Mouse (Mus musculus): Measurements from ENCODE around the gene B3gnt7.
"Not testable (repeated sequence)": the region's sequence is repeated elsewhere in the genome, so short reads cannot be mapped to it uniquely, and the experiment has no call there.

The B3gnt7 gene

GRCm38 (mm10) chr1:86301221-86302091, 1.2 kb upstream of the B3gnt7 start:
- no peak for DNase-seq (ENCODE audit: low spot score in 2 of 2)

- peak in 1 of 2 experiments; percentile 11 for DNase-seq (ENCODE audit: low spot score in 2 of 2)
Observed at GRCm38 (mm10) chr1:86303063-86303872, 636 bp downstream of the B3gnt7 start.

GRCm38 (mm10) chr1:86303873-86304250, 1.2 kb downstream of the B3gnt7 start:
- DNase-seq (ENCODE audit: low spot score in 2 of 2): no peak

GRCm38 (mm10) chr1:86306686-86307085, 4.1 kb downstream of the B3gnt7 start:
- no peak for DNase-seq (ENCODE audit: low spot score in 2 of 2)

- DNase-seq (ENCODE audit: low spot score in 2 of 2): no peak
Observed at GRCm38 (mm10) chr1:86307177-86307762, 4.6 kb downstream of the B3gnt7 start.

- DNase-seq (ENCODE audit: low spot score in 2 of 2): no peak
Observed at GRCm38 (mm10) chr1:86307871-86308641, 5.4 kb downstream of the B3gnt7 start.

- DNase-seq (ENCODE audit: low spot score in 2 of 2): no peak
Observed at GRCm38 (mm10) chr1:86309270-86309833, 6.7 kb downstream of the B3gnt7 start.

GRCm38 (mm10) chr1:86310536-86311310, 8.1 kb downstream of the B3gnt7 start:
- no peak for DNase-seq (ENCODE audit: low spot score in 2 of 2)

GRCm38 (mm10) chr1:86311467-86312005, 8.9 kb downstream of the B3gnt7 start:
- no peak for DNase-seq (ENCODE audit: low spot score in 2 of 2)

- no peak for DNase-seq (ENCODE audit: low spot score in 2 of 2)
Observed at GRCm38 (mm10) chr1:86312269-86312668, 9.6 kb downstream of the B3gnt7 start.

- no peak for DNase-seq (ENCODE audit: low spot score in 2 of 2)
Observed at GRCm38 (mm10) chr1:86313096-86313771, 10.6 kb downstream of the B3gnt7 start.

- DNase-seq (ENCODE audit: low spot score in 2 of 2): no peak
Observed at GRCm38 (mm10) chr1:86313772-86314125, 11.1 kb downstream of the B3gnt7 start.

GRCm38 (mm10) chr1:86320822-86321413, 18.3 kb downstream of the B3gnt7 start:
- no peak for DNase-seq (ENCODE audit: low spot score in 2 of 2)

GRCm38 (mm10) chr1:86336330-86336729, 33.7 kb downstream of the B3gnt7 start:
- DNase-seq (ENCODE audit: low spot score in 2 of 2): no peak

GRCm38 (mm10) chr1:86339156-86339812, 36.7 kb downstream of the B3gnt7 start:
- peak; percentile 60 to 76 for DNase-seq (ENCODE audit: low spot score in 2 of 2)

GRCm38 (mm10) chr1:86341096-86341495, 38.5 kb downstream of the B3gnt7 start:
- not testable (repeated sequence) for DNase-seq (ENCODE audit: low spot score in 2 of 2)

- DNase-seq (ENCODE audit: low spot score in 2 of 2): no peak
Observed at GRCm38 (mm10) chr1:86342371-86342770, 39.7 kb downstream of the B3gnt7 start.

GRCm38 (mm10) chr1:86343087-86343645, 40.5 kb downstream of the B3gnt7 start:
- DNase-seq (ENCODE audit: low spot score in 2 of 2): no peak
